Mouse (Mus musculus) stomach, embryonic 14.5 days (tissue): ENCODE measurements around the gene Ctnna2. TPM values are rescaled to one million over a fixed set of nuclear protein-coding genes. Genes with fewer than 3 reads are reported as not detected.

Experiments used
- ATAC-seq: fragments of 200-750 bp; cut with Nextera tagmentation; 2 replicates; pipeline ENCODE4 v1.8.0; 2017; ENCODE audit warnings: low read depth, moderate TSS enrichment; ENCODE audit not compliant: insufficient number of reproducible peaks, insufficient read depth, low FRiP score
- H3K27ac ChIP-seq: fragments of 300-500 bp; sonication (generic); 2 replicates; pipeline ENCODE4 v1.5.1; 2014; ENCODE audit warnings: mild to moderate bottlenecking, low read length, moderate library complexity, mixed read lengths
- H3K27me3 ChIP-seq: fragments of 300-500 bp; sonication (generic); 2 replicates; pipeline ENCODE4 v1.6.1; 2014; ENCODE audit warnings: low read length, control low read depth, mixed read lengths; ENCODE audit not compliant: control insufficient read depth, insufficient read depth
- H3K36me3 ChIP-seq: fragments of 300-500 bp; sonication (generic); 2 replicates; pipeline ENCODE4 v1.6.1; 2014; ENCODE audit warnings: mild to moderate bottlenecking, control low read depth, low read length, moderate library complexity, mixed read lengths; ENCODE audit not compliant: control insufficient read depth, insufficient read depth
- H3K4me1 ChIP-seq: fragments of 300-500 bp; sonication (generic); 2 replicates; pipeline ENCODE4 v1.6.1; 2014; ENCODE audit warnings: low read length, control low read depth, mixed read lengths; ENCODE audit not compliant: control insufficient read depth, insufficient read depth
- H3K4me2 ChIP-seq: fragments of 300-500 bp; sonication (generic); replicated peaks from 2 replicates; pipeline ENCODE4 v1.6.1; 2014; ENCODE audit warnings: low read depth, low read length, control low read depth
- H3K4me3 ChIP-seq: fragments of 300-500 bp; sonication (generic); 2 replicates; pipeline ENCODE4 v1.5.1; 2014; ENCODE audit warnings: low read depth, low read length, control low read depth
- H3K9ac ChIP-seq: fragments of 300-500 bp; sonication (generic); replicated peaks from 2 replicates; pipeline ENCODE4 v1.6.1; 2014; ENCODE audit warnings: low read depth, mild to moderate bottlenecking, control low read depth, low read length, moderate library complexity, mixed read lengths
- H3K9me3 ChIP-seq: fragments of 300-500 bp; sonication (generic); 2 replicates; pipeline ENCODE4 v1.6.1; 2016; ENCODE audit warnings: low read depth, low read length, control low read depth; ENCODE audit not compliant: control insufficient read depth
- WGBS: fragments of 180-500 bp; shearing (Covaris S2); extraction: QIAGEN DNeasy Blood & Tissue Kit; methylation state at CpG from one replicate; pipeline ENCODE4 v1.1.7; 2014; 5-methylcytosine and 5-hydroxymethylcytosine counted together
- polyA plus RNA-seq: library from polyadenylated mRNA; unstranded; fragments of >200 nt; fragmentation: Nextera tagmentation; extraction: Ambion mirVana; gene quantifications from 2 replicates; pipeline ENCODE4 v1.2.1, GENCODE M21; 2014

The Ctnna2 gene
- 9.3 and 12.4 TPM in 2 replicates for polyA plus RNA-seq

- Histone ChIP-seq H3K9ac (no peak within 1 kb of the TSS), H3K9me3 (no peaks in the 10 kb centered on the region), H3K4me3 (peak within 1 kb of the TSS; percentile 43), H3K27me3 (no peaks in the 10 kb centered on the region), H3K4me1 (no peaks in the 10 kb centered on the region), H3K36me3 (no peaks in the 10 kb centered on the region), H3K27ac (no peak within 1 kb of the TSS), H3K4me2 (peak within 1 kb of the TSS; percentile 82)
- ATAC-seq: peak; percentile 93
- under 1% methylated on average over 55 of the region's 58 CpGs for WGBS
Measured at GRCm38 (mm10) chr6:77979241-77979961, at the start of gene Ctnna2. Gene Ctnna2 (minus strand): TSS chr6:77979699.

GRCm38 (mm10) chr6:77980137-77981052 is 896 bp upstream of the Ctnna2 start:
- no peaks in the 10 kb centered on the region for H3K9me3 ChIP-seq
- no peaks in the 10 kb centered on the region for H3K27me3 ChIP-seq
- no peaks in the 10 kb centered on the region for H3K36me3 ChIP-seq
- H3K4me1 ChIP-seq: no peaks in the 10 kb centered on the region
- no peak overlapping the region for H3K9ac ChIP-seq
- no peak for ATAC-seq
- no peak overlapping the region for H3K27ac ChIP-seq
- 14% methylated on average over 15 of the region's 15 CpGs for WGBS
- H3K4me3 ChIP-seq: no peak overlapping the region
- H3K4me2 ChIP-seq: peak overlapping the region; percentile 82

- WGBS: 22% methylated on average over 10 of the region's 10 CpGs
- ATAC-seq: no peak
- H3K27ac ChIP-seq: no peak overlapping the region
- no peaks in the 10 kb centered on the region for H3K9me3 ChIP-seq
- H3K4me3 ChIP-seq: peak overlapping the region; percentile 43
- H3K27me3 ChIP-seq: no peaks in the 10 kb centered on the region
- no peak overlapping the region for H3K9ac ChIP-seq
- no peaks in the 10 kb centered on the region for H3K36me3 ChIP-seq
- H3K4me1 ChIP-seq: no peaks in the 10 kb centered on the region
- peak overlapping the region; percentile 82 for H3K4me2 ChIP-seq
Measured at GRCm38 (mm10) chr6:77978476-77979240, 841 bp downstream of the Ctnna2 start.

- 69% methylated on average over 10 of the region's 10 CpGs for WGBS
- no peaks in the 10 kb centered on the region for H3K4me1 ChIP-seq
Measured at GRCm38 (mm10) chr6:77970545-77971242, 8.8 kb downstream of the Ctnna2 start.

GRCm38 (mm10) chr6:77969774-77970173 is 9.7 kb downstream of the Ctnna2 start:
- Histone ChIP-seq H3K36me3 (no peaks in the 10 kb centered on the region), H3K4me2 (no peak overlapping the region), H3K9me3 (no peaks in the 10 kb centered on the region), H3K27ac (no peak overlapping the region), H3K27me3 (no peaks in the 10 kb centered on the region), H3K4me1 (no peaks in the 10 kb centered on the region), H3K4me3 (no peak overlapping the region), H3K9ac (no peak overlapping the region)
- no peak for ATAC-seq
- 40% methylated on average over 4 of the region's 4 CpGs for WGBS

More at GRCm38 (mm10) chr6:77970545-77971242, 8.8 kb downstream of the Ctnna2 start:
- Histone ChIP-seq H3K9me3 (no peaks in the 10 kb centered on the region), H3K27ac (no peak overlapping the region), H3K9ac (no peak overlapping the region), H3K36me3 (no peaks in the 10 kb centered on the region), H3K4me3 (no peak overlapping the region), H3K27me3 (no peaks in the 10 kb centered on the region), H3K4me2 (no peak overlapping the region)
- ATAC-seq: no peak

- Histone ChIP-seq H3K4me1 (no peaks in the 10 kb centered on the region), H3K4me2 (no peak overlapping the region), H3K27me3 (no peaks in the 10 kb centered on the region), H3K9me3 (no peaks in the 10 kb centered on the region), H3K27ac (no peak overlapping the region), H3K4me3 (no peak overlapping the region), H3K9ac (no peak overlapping the region), H3K36me3 (no peaks in the 10 kb centered on the region)
- no peak for ATAC-seq
- WGBS: 54% methylated on average over 1 of the region's 1 CpGs
Measured at GRCm38 (mm10) chr6:77962011-77962410, 17.5 kb downstream of the Ctnna2 start.

- Histone ChIP-seq H3K27ac (no peak overlapping the region), H3K4me1 (0 out of 2 replicates have a peak, but pooled peaks cover 4% of the 10 kb centered on the region)
Measured at GRCm38 (mm10) chr6:77951276-77951675, 28.2 kb downstream of the Ctnna2 start.

More at GRCm38 (mm10) chr6:77951276-77951675, 28.2 kb downstream of the Ctnna2 start:
- 45% methylated on average over 4 of the region's 4 CpGs for WGBS
- ATAC-seq: no peak
- Histone ChIP-seq H3K4me3 (no peak overlapping the region), H3K9me3 (no peaks in the 10 kb centered on the region), H3K4me2 (no peak overlapping the region), H3K9ac (no peak overlapping the region), H3K36me3 (no peaks in the 10 kb centered on the region), H3K27me3 (no peaks in the 10 kb centered on the region)
